Mouse (Mus musculus): ENCODE measurements around the gene Tnfsf18. TPM values are rescaled to one million over a fixed set of nuclear protein-coding genes. Genes with fewer than 3 reads are reported as not detected.

The Tnfsf18 gene
- not detected in 2 replicates for total RNA-seq (2014; rRNA removed)
- not detected in 2 replicates for polyA plus RNA-seq (2012; rRNA removed)

GRCm38 (mm10) chr1:161494343-161494742 is at the start of gene Tnfsf18:
Gene Tnfsf18 (plus strand): TSS chr1:161494655.
- no peaks in the 10 kb centered on the region for H3K79me2 ChIP-seq (ENCODE audit: control insufficient read depth, insufficient read depth, low read length)
- no peaks in the 10 kb centered on the region for H3K4me1 ChIP-seq (ENCODE audit: control insufficient read depth, insufficient read depth, low read length)
- no peak within 1 kb of the TSS for H3K27ac ChIP-seq (replicated peaks; ENCODE audit: insufficient read depth, low read depth, low read length)
- TF ChIP-seq CTCF (IDR thresholded peaks at IDR 0.05; ENCODE audit: low read depth, low read length) (no peak), POLR2A (IDR thresholded peaks at IDR 0.05; ENCODE audit: extremely low read depth, insufficient read depth, low read length) (no peak)
- WGBS: 64% methylated on average over 8 of the region's 8 CpGs
- DNase-seq (ENCODE audit: extremely low read depth, low read depth, low spot score): peak; percentile 20
- no peaks in the 10 kb centered on the region for H3K36me3 ChIP-seq (ENCODE audit: control insufficient read depth, insufficient read depth, low read length)
- H3K9ac ChIP-seq (ENCODE audit: low read depth, low read length): no peak within 1 kb of the TSS
- H3K27me3 ChIP-seq (ENCODE audit: control insufficient read depth, insufficient read depth, low read length): no peaks in the 10 kb centered on the region
- no peak within 1 kb of the TSS for H3K4me3 ChIP-seq (ENCODE audit: insufficient read depth, low read depth, low read length)

- Histone ChIP-seq H3K9ac (ENCODE audit: low read depth, low read length) (no peak overlapping the region), H3K27ac (replicated peaks; ENCODE audit: insufficient read depth, low read depth, low read length) (no peak overlapping the region), H3K4me3 (ENCODE audit: insufficient read depth, low read depth, low read length) (no peak overlapping the region), H3K79me2 (ENCODE audit: control insufficient read depth, insufficient read depth, low read length) (no peaks in the 10 kb centered on the region), H3K4me1 (ENCODE audit: control insufficient read depth, insufficient read depth, low read length) (no peaks in the 10 kb centered on the region), H3K27me3 (ENCODE audit: control insufficient read depth, insufficient read depth, low read length) (no peaks in the 10 kb centered on the region), H3K36me3 (ENCODE audit: control insufficient read depth, insufficient read depth, low read length) (no peaks in the 10 kb centered on the region)
- DNase-seq (ENCODE audit: extremely low read depth, low read depth, low spot score): no peak
- WGBS: 69% methylated on average over 7 of the region's 7 CpGs
- TF ChIP-seq POLR2A (IDR thresholded peaks at IDR 0.05; ENCODE audit: extremely low read depth, insufficient read depth, low read length) (no peak), CTCF (IDR thresholded peaks at IDR 0.05; ENCODE audit: low read depth, low read length) (no peak)
Measured at GRCm38 (mm10) chr1:161444858-161445257, 49.6 kb upstream of the Tnfsf18 start.

GRCm38 (mm10) chr1:161451683-161452245 is 42.7 kb upstream of the Tnfsf18 start:
- Histone ChIP-seq H3K27me3 (ENCODE audit: control insufficient read depth, insufficient read depth, low read length) (no peaks in the 10 kb centered on the region), H3K9ac (ENCODE audit: low read depth, low read length) (no peak overlapping the region), H3K27ac (replicated peaks; ENCODE audit: insufficient read depth, low read depth, low read length) (no peak overlapping the region), H3K4me3 (ENCODE audit: insufficient read depth, low read depth, low read length) (no peak overlapping the region), H3K4me1 (ENCODE audit: control insufficient read depth, insufficient read depth, low read length) (no peaks in the 10 kb centered on the region), H3K36me3 (ENCODE audit: control insufficient read depth, insufficient read depth, low read length) (no peaks in the 10 kb centered on the region), H3K79me2 (ENCODE audit: control insufficient read depth, insufficient read depth, low read length) (no peaks in the 10 kb centered on the region)
- 24% methylated on average over 3 of the region's 3 CpGs for WGBS
- no peak for DNase-seq (ENCODE audit: extremely low read depth, low read depth, low spot score)
- TF ChIP-seq POLR2A (IDR thresholded peaks at IDR 0.05; ENCODE audit: extremely low read depth, insufficient read depth, low read length) (no peak), CTCF (IDR thresholded peaks at IDR 0.05; ENCODE audit: low read depth, low read length) (no peak)

GRCm38 (mm10) chr1:161452250-161452649 is 42.2 kb upstream of the Tnfsf18 start:
- no peaks in the 10 kb centered on the region for H3K79me2 ChIP-seq (ENCODE audit: control insufficient read depth, insufficient read depth, low read length)
- H3K27me3 ChIP-seq (ENCODE audit: control insufficient read depth, insufficient read depth, low read length): no peaks in the 10 kb centered on the region
- H3K4me3 ChIP-seq (ENCODE audit: insufficient read depth, low read depth, low read length): no peak overlapping the region
- H3K4me1 ChIP-seq (ENCODE audit: control insufficient read depth, insufficient read depth, low read length): no peaks in the 10 kb centered on the region
- WGBS: 97% methylated on average over 1 of the region's 1 CpGs
- H3K27ac ChIP-seq (replicated peaks; ENCODE audit: insufficient read depth, low read depth, low read length): no peak overlapping the region
- no peak overlapping the region for H3K9ac ChIP-seq (ENCODE audit: low read depth, low read length)
- no peak for DNase-seq (ENCODE audit: extremely low read depth, low read depth, low spot score)
- H3K36me3 ChIP-seq (ENCODE audit: control insufficient read depth, insufficient read depth, low read length): no peaks in the 10 kb centered on the region
- no peak for TF ChIP-seq POLR2A (IDR thresholded peaks at IDR 0.05; ENCODE audit: extremely low read depth, insufficient read depth, low read length)
- no peak for TF ChIP-seq CTCF (IDR thresholded peaks at IDR 0.05; ENCODE audit: low read depth, low read length)

DNA sequence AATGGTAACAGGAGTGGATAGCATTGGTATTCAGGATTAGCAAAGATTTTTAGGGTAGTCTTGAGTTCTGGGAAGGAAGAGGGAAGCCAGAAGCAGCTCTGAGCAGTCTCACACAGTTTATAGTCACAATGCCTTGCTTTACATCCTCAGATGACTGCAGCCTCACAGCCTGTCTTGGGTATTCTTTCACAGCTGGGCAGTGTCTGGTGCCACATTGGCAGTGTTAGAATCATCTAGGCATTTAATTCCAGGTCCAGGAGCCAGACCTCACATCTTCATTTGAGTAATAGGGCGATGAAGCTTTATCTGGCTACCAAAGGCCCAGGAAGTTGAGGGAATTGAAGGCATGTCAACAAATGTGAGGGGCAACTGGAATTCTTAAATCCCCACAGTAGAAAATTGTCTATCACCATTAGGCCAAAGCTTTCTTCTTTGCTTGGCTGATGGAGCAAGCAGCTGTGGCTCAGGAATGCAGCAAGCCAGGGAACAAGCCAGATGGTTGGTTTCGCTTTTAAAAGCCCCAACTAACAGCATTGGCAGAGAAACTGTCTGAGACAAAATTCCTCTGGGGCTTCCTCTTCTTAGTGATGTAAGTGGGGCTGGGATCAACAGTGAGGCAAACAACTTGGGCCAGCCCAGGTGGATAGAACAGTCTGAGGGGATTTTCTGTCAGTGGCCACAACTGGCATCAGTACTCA is 30.9 kb upstream of the Tnfsf18 start:
- Histone ChIP-seq H3K9ac (ENCODE audit: low read depth, low read length) (no peak overlapping the region), H3K4me1 (ENCODE audit: control insufficient read depth, insufficient read depth, low read length) (no peaks in the 10 kb centered on the region), H3K4me3 (ENCODE audit: insufficient read depth, low read depth, low read length) (no peak overlapping the region), H3K27ac (replicated peaks; ENCODE audit: insufficient read depth, low read depth, low read length) (no peak overlapping the region), H3K36me3 (ENCODE audit: control insufficient read depth, insufficient read depth, low read length) (no peaks in the 10 kb centered on the region), H3K27me3 (ENCODE audit: control insufficient read depth, insufficient read depth, low read length) (no peaks in the 10 kb centered on the region), H3K79me2 (ENCODE audit: control insufficient read depth, insufficient read depth, low read length) (no peaks in the 10 kb centered on the region)
- TF ChIP-seq CTCF (IDR thresholded peaks at IDR 0.05; ENCODE audit: low read depth, low read length) (no peak), POLR2A (IDR thresholded peaks at IDR 0.05; ENCODE audit: extremely low read depth, insufficient read depth, low read length) (no peak)
- peak; percentile 23 for DNase-seq (ENCODE audit: extremely low read depth, low read depth, low spot score)
- WGBS: 66% methylated on average over 2 of the region's 2 CpGs

DNA sequence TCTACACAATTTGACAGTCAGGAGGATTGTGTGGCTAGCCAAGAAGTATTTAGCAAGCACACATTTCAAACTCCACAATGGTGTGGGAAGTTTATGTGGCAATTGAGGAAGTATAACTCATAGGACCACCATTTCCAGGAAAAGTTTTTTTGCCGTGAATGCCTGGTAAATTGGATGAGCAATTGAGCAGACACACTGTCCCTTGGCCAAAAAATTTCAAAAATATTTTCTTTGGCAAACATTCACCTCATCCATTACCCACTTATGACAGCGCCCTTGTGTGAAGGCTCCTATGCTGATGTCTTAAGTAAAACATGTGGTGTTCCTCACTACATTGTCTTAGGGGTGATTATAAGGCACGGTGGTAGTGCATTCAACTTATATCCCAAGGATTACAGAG is 17.2 kb upstream of the Tnfsf18 start:
- no peaks in the 10 kb centered on the region for H3K79me2 ChIP-seq (ENCODE audit: control insufficient read depth, insufficient read depth, low read length)
- H3K36me3 ChIP-seq (ENCODE audit: control insufficient read depth, insufficient read depth, low read length): no peaks in the 10 kb centered on the region
- H3K27me3 ChIP-seq (ENCODE audit: control insufficient read depth, insufficient read depth, low read length): no peaks in the 10 kb centered on the region
- H3K4me3 ChIP-seq (ENCODE audit: insufficient read depth, low read depth, low read length): no peak overlapping the region
- WGBS: 73% methylated on average over 3 of the region's 3 CpGs
- TF ChIP-seq CTCF (IDR thresholded peaks at IDR 0.05; ENCODE audit: low read depth, low read length): no peak
- H3K27ac ChIP-seq (replicated peaks; ENCODE audit: insufficient read depth, low read depth, low read length): no peak overlapping the region
- no peak overlapping the region for H3K9ac ChIP-seq (ENCODE audit: low read depth, low read length)
- no peaks in the 10 kb centered on the region for H3K4me1 ChIP-seq (ENCODE audit: control insufficient read depth, insufficient read depth, low read length)
- no peak for DNase-seq (ENCODE audit: extremely low read depth, low read depth, low spot score)

Data from liver, adult 2 months (tissue).